Mouse (Mus musculus) cortical plate, adult 2 months (tissue): ENCODE data around the gene Mad1l1. TPM values are rescaled to one million over a fixed set of nuclear protein-coding genes. Genes with fewer than 3 reads are reported as not detected.
A peak's percentile ranks its signal among the peaks of the same experiment; 100 is the strongest.

Source experiments
- H3K27ac ChIP-seq: fragments of 200-500 bp; 2 replicates; pipeline ENCODE4 v1.5.1; 2012; ENCODE audit warnings: low read length, control low read depth, inconsistent platforms; ENCODE audit not compliant: insufficient read depth
- H3K4me1 ChIP-seq: fragments of 200-500 bp; 2 replicates; pipeline ENCODE4 v1.6.1; 2011; ENCODE audit warnings: low read length; ENCODE audit not compliant: control insufficient read depth, insufficient read depth
- H3K4me3 ChIP-seq: fragments of 200-500 bp; 2 replicates; pipeline ENCODE4 v1.5.1; 2011; ENCODE audit warnings: mild to moderate bottlenecking, low read length, control low read depth; ENCODE audit not compliant: insufficient read depth
- CTCF ChIP-seq: fragments of 200-500 bp; IDR thresholded peaks from 2 replicates; pipeline ENCODE4 v1.5.1; 2011; ENCODE audit warnings: mild to moderate bottlenecking, control low read depth, low read length; ENCODE audit not compliant: insufficient read depth; ENCODE audit errors: extremely low read depth
- POLR2A ChIP-seq: fragments of 200-500 bp; IDR thresholded peaks from 2 replicates; pipeline ENCODE4 v1.6.1; 2011; ENCODE audit warnings: mild to moderate bottlenecking, low read length, control low read depth; ENCODE audit not compliant: insufficient read depth; ENCODE audit errors: extremely low read depth
- polyA plus RNA-seq: library from polyadenylated mRNA; depleted of rRNA; stranded (reverse); fragments of >200 nt; gene quantifications from 2 replicates; pipeline ENCODE4 v1.2.3, GENCODE M21; 2012

Mad1l1 gene
- polyA plus RNA-seq, 1 experiment, result 17.1 TPM

- 0 out of 2 replicates have a peak overlapping the region, but pooled peaks have one; percentile 10 for H3K27ac ChIP-seq
- H3K4me1 ChIP-seq, result peaks cover 9% of the 10 kb centered on the region
- H3K4me3 ChIP-seq, result no peak overlapping the region
- TF ChIP-seq POLR2A (no peak), CTCF (no peak)
Observed at GRCm38 (mm10) chr5:140053626-140054025, 267.7 kb downstream of the Mad1l1 start.

DNA sequence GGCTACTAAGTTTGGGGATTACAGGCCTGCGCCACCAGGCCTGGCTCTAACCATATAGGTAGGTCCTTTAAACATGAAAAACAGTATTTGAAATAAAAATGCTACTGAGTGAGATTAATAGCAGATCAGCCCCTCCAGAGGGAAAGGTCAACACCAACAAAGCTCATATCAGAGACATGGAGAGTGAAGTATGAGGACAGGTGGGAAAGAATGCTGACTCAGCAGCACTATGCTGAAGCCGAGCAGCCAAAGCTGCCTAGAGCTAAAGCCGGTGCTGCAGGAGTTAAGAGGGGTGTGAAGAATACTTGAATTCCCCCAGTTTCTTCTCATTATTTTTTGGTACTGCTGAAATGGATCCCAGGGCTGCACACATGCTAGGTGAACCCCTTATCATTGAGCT is 268.9 kb downstream of the Mad1l1 start:
- TF ChIP-seq POLR2A, result no peak
- no peak for TF ChIP-seq CTCF
- Histone ChIP-seq H3K4me3 (no peak overlapping the region), H3K4me1 (peaks cover 9% of the 10 kb centered on the region), H3K27ac (no peak overlapping the region)

DNA sequence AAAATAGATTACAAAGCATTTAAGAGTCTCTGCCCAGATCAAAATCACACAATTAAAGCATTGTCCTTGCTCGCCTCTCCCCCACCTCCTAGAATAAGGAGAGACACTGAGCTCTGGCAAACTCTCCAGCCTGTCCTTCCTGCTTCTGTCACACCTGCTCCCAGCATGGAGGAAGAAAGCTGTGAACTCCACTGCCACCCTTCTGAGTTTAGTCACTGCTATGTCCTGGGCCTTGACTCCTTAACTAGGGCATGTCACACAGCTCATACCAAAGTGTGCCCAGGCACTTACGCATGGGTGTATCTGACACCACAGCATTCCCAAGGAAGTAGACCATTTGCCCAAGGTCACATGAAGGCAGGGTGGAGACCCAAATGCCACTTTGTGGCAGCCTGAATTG is 275.9 kb downstream of the Mad1l1 start:
- Histone ChIP-seq H3K27ac (no peak overlapping the region), H3K4me1 (no peaks in the 10 kb centered on the region), H3K4me3 (no peak overlapping the region)
- TF ChIP-seq CTCF (no peak), POLR2A (no peak)

DNA sequence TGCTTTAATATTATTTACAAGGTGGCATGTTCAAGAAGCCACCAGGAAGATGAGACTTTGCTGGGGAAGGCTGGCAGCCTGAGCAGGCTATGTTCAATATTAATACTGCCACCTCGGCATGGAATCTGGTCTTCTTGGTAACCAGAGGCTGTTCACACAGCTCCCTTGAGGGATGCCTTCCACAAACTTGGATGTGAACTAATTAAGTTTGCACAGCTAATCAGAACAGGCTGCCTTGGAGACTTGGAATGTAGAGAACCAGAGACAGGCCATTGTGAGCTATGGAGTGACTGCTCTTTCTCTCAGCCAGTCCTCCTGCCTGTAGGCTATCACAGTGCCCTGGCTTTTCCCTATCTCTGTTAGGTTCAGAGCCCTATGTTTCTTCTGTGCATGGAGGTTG is 278.4 kb downstream of the Mad1l1 start:
- TF ChIP-seq CTCF (no peak), POLR2A (no peak)
- Histone ChIP-seq H3K4me1 (no peaks in the 10 kb centered on the region), H3K4me3 (no peak overlapping the region), H3K27ac (no peak overlapping the region)

GRCm38 (mm10) chr5:140042002-140042611 is 279.2 kb downstream of the Mad1l1 start:
- Histone ChIP-seq H3K27ac (no peak overlapping the region), H3K4me3 (no peak overlapping the region), H3K4me1 (no peaks in the 10 kb centered on the region)
- TF ChIP-seq CTCF, result peak; percentile 36
- no peak for TF ChIP-seq POLR2A

DNA sequence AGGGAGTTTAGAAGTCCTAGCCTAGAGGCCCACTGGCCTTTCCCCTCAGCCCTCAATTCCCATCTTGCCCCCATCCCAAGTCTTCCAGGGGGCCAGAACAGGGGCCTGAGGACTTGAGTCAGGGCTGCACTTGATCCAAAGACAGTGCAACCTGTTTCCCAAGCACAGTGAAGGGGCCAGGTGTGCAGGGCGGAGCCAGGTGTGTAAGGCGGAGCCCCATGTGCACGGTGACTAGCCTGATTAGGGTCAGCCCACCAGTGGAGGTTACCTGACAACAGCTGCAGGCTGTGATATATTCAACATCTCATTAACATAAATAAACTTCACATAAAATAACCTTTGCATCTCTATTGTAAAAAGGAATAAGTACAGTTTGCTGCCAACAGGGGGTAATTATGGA is 280.3 kb downstream of the Mad1l1 start:
- H3K27ac ChIP-seq, result no peak overlapping the region
- H3K4me1 ChIP-seq, result no peaks in the 10 kb centered on the region
- no peak overlapping the region for H3K4me3 ChIP-seq
- TF ChIP-seq POLR2A (no peak), CTCF (no peak)

GRCm38 (mm10) chr5:140037587-140038233 is 283.6 kb downstream of the Mad1l1 start:
- Histone ChIP-seq H3K27ac (no peak overlapping the region), H3K4me3 (no peak overlapping the region), H3K4me1 (no peaks in the 10 kb centered on the region)
- 0 out of 2 replicates have a peak, but pooled peaks have one; percentile 7 for TF ChIP-seq CTCF
- no peak for TF ChIP-seq POLR2A

DNA sequence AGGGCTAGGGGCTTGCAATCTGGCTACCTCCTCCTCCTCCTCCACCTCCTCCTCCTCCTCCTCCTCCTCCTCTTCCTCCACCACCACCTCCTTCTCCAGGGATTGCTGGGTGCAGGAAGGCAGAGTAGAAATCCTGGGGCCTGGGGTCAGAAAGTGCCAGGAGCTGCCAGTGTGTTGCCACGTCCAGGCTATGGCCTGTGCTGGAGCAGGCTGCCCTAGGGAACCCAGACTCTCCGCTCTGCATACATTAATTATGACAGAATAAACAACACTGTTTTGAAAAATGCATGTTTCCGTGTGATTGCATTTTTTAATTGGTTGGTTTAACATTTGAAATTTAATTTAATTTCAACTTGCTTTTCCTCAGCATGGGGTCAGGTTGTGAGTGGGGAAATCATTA is 285.7 kb downstream of the Mad1l1 start:
- no peak overlapping the region for H3K4me3 ChIP-seq
- no peak for TF ChIP-seq POLR2A
- no peak for TF ChIP-seq CTCF
- no peaks in the 10 kb centered on the region for H3K4me1 ChIP-seq
- no peak overlapping the region for H3K27ac ChIP-seq

- TF ChIP-seq POLR2A (no peak), CTCF (peak; percentile 46)
- H3K4me3 ChIP-seq, result no peak overlapping the region
- no peaks in the 10 kb centered on the region for H3K4me1 ChIP-seq
- H3K27ac ChIP-seq, result no peak overlapping the region
Observed at GRCm38 (mm10) chr5:140035025-140035330, 286.4 kb downstream of the Mad1l1 start.

GRCm38 (mm10) chr5:140034300-140035024 is 286.9 kb downstream of the Mad1l1 start:
- Histone ChIP-seq H3K4me1 (no peaks in the 10 kb centered on the region), H3K4me3 (no peak overlapping the region), H3K27ac (no peak overlapping the region)
- no peak for TF ChIP-seq CTCF
- TF ChIP-seq POLR2A, result no peak

GRCm38 (mm10) chr5:140026366-140026765 is 295.0 kb downstream of the Mad1l1 start:
- Histone ChIP-seq H3K27ac (no peak overlapping the region), H3K4me1 (peaks cover 7% of the 10 kb centered on the region), H3K4me3 (no peak overlapping the region)
- TF ChIP-seq POLR2A (no peak), CTCF (no peak)
